Mouse (Mus musculus) midbrain, postnatal 0 days (tissue): ENCODE data around the gene Gm4871. TPM values are rescaled to one million over a fixed set of nuclear protein-coding genes. Genes with fewer than 3 reads are reported as not detected.
"Not testable (repeated sequence)": the region's sequence is repeated elsewhere in the genome, so short reads cannot be mapped to it uniquely, and the experiment has no call there.

Experiments used
- ATAC-seq: fragments of 200-750 bp; cut with Nextera tagmentation; 2 replicates; pipeline ENCODE4 v1.8.0; 2017; ENCODE audit warnings: moderate number of reproducible peaks, mild to moderate bottlenecking, moderate TSS enrichment, moderate library complexity; ENCODE audit not compliant: low FRiP score
- DNase-seq: peaks from one replicate; pipeline ENCODE4 v3.0.0-alpha.2; 2015; ENCODE audit warnings: low spot score
- H3K27ac ChIP-seq: fragments of 300-500 bp; sonication (generic); 2 replicates; pipeline ENCODE4 v1.5.1; 2014; ENCODE audit warnings: low read depth, mild to moderate bottlenecking, low read length, mixed read lengths
- H3K27me3 ChIP-seq: fragments of 300-500 bp; sonication (generic); 2 replicates; pipeline ENCODE4 v1.6.1; 2014; ENCODE audit warnings: low read length, control low read depth, mixed read lengths; ENCODE audit not compliant: insufficient read depth
- H3K36me3 ChIP-seq: fragments of 300-500 bp; sonication (generic); 2 replicates; pipeline ENCODE4 v1.6.1; 2014; ENCODE audit warnings: low read length, control low read depth, mixed read lengths; ENCODE audit not compliant: insufficient read depth
- H3K4me1 ChIP-seq: fragments of 300-500 bp; sonication (generic); 2 replicates; pipeline ENCODE4 v1.6.1; 2014; ENCODE audit warnings: mild to moderate bottlenecking, control low read depth, antibody characterized with exemption, low read length, mixed read lengths; ENCODE audit not compliant: insufficient read depth
- H3K4me2 ChIP-seq: fragments of 300-500 bp; sonication (generic); 2 replicates; pipeline ENCODE4 v1.6.1; 2014; ENCODE audit warnings: low read depth, mild to moderate bottlenecking, low read length, mixed read lengths; ENCODE audit not compliant: poor library complexity, severe bottlenecking
- H3K4me3 ChIP-seq: fragments of 300-500 bp; sonication (generic); 2 replicates; pipeline ENCODE4 v1.5.1; 2014; ENCODE audit warnings: low read depth, mild to moderate bottlenecking, low read length, moderate library complexity
- H3K9ac ChIP-seq: fragments of 300-500 bp; sonication (generic); replicated peaks from 2 replicates; pipeline ENCODE4 v1.6.1; 2014; ENCODE audit warnings: mild to moderate bottlenecking, low read length, moderate library complexity, mixed read lengths; ENCODE audit not compliant: poor library complexity, severe bottlenecking
- H3K9me3 ChIP-seq: fragments of 300-500 bp; sonication (generic); 2 replicates; pipeline ENCODE4 v1.6.1; 2016; ENCODE audit warnings: low read length, control low read depth
- CTCF ChIP-seq: IDR thresholded peaks from 2 replicates; pipeline ENCODE4 v1.5.1; 2016; ENCODE audit warnings: antibody characterized with exemption, mild to moderate bottlenecking
- whole genome bisulfite sequencing: fragments of 180-500 bp; shearing (Covaris S2); extraction: QIAGEN DNeasy Blood & Tissue Kit; methylation state at CpG from one replicate; pipeline ENCODE4 v1.1.7; 2014; 5-methylcytosine and 5-hydroxymethylcytosine counted together
- polyA plus RNA-seq: library from polyadenylated mRNA; unstranded; fragments of >200 nt; fragmentation: Nextera tagmentation; extraction: Ambion mirVana; gene quantifications from 2 replicates; pipeline ENCODE4 v1.2.1, GENCODE M21; 2015
- total RNA-seq: library from RNA; depleted of rRNA; stranded (reverse); fragments of >200 nt; gene quantifications from 2 replicates; pipeline ENCODE4 v1.2.3, GENCODE M21; 2014

The Gm4871 gene
- total and polyA plus RNA-seq, 2 experiments from 2014 or later = not detected

DNA sequence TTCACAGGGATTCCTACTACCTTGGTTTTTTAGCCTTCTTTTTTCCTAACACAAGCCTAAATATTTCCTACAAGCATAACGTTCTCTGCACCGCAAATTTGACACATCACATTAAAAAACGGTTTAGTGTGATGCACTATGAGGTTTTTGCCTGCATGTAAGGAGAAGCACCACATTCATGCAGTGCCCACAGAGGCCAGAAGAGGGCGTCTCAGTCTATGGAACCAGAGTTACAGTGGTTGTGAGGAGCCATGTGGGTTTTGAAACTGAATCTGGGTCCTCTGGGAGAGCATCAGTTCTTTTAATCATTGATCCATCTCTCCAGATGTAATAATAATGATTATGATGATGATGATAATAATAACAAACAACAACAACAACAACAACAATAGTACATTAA lies 9.1 kb upstream of the Gm4871 start:
- H3K9me3 ChIP-seq = no peaks in the 10 kb centered on the region
- no peaks in the 10 kb centered on the region for H3K36me3 ChIP-seq
- TF ChIP-seq CTCF = peak; percentile 49
- no peaks in the 10 kb centered on the region for H3K27me3 ChIP-seq
- H3K4me1 ChIP-seq = no peaks in the 10 kb centered on the region
- H3K4me2 ChIP-seq = no peak overlapping the region
- H3K4me3 ChIP-seq = no peak overlapping the region
- WGBS = 49% methylated on average over 4 of the region's 4 CpGs
- H3K27ac ChIP-seq = no peak overlapping the region
- H3K9ac ChIP-seq = no peak overlapping the region
- ATAC-seq = no peak
- no peak for DNase-seq

DNA sequence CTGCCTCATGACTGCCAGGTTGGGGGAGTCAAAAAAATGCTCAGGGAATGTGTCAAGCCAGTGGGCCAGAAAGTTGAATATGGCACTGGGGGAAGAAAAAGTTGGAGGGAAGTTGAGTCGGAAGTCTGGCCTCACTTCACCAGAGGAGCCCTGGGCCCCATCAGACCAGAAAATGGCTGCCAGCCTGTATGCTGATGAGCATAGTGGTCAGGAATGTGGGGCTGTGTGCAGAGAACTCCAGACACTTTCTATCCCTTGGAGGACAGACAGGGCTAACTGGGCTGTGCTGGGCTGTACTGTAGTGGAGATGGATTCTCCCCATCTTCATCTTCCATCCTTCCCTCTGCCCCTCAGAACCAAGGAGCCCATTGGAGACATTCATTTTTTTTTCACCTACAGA lies 2.1 kb downstream of the Gm4871 start:
- not testable (repeated sequence) for DNase-seq, H3K27me3 ChIP-seq, H3K9ac ChIP-seq, H3K36me3 ChIP-seq, H3K9me3 ChIP-seq, ATAC-seq, H3K4me3 ChIP-seq, H3K4me2 ChIP-seq, H3K27ac ChIP-seq, H3K4me1 ChIP-seq
- 88% methylated on average over 1 of the region's 1 CpGs for WGBS

DNA sequence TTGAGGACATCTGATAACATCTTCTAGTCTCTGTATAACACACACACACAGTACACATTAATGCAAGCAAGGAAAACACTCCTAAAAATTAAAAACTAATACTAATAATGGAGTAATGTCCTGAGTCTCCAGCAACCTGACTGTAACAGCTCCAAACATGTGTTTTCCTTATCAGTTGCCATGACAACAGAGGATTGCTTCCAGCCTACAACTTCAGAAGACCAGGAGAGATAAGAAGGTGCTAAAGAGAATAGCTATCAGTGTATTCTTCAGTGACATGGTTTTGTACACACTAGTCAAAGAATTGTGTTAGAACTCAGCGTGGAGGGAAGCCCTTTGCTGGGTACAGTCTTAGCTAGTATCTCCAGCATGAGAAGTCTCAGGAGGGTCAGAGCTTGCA lies 11.8 kb downstream of the Gm4871 start:
- WGBS = 58% methylated on average over 1 of the region's 1 CpGs
- not testable (repeated sequence) for H3K9ac ChIP-seq
- DNase-seq = peak; percentile 3

DNA sequence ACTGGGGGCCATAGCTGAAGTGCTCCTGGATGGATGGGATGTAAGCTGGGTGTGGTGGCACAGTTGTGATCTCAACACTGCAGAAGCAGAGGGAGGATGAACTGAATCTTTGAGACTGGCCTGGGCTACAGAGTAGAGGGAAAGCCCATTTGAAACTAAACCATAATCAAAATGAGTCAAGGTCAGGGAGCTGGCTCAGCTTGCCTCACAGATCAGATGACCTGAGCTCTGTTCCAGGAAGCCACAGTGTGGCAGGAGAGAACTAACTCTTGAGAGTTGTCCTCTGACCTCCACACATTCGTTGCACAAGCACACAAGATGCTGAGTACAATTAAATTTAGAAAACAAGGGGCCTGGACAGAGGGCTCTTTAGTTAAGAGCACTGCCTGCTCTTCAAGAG lies 12.3 kb downstream of the Gm4871 start:
- H3K4me2 ChIP-seq, H3K9ac ChIP-seq, H3K4me3 ChIP-seq, ATAC-seq, H3K36me3 ChIP-seq, H3K27me3 ChIP-seq, H3K9me3 ChIP-seq, H3K27ac ChIP-seq, DNase-seq, H3K4me1 ChIP-seq: not testable (repeated sequence)
- WGBS = 52% methylated on average over 1 of the region's 1 CpGs

More for the DNA sequence above, 11.8 kb downstream of the Gm4871 start:
- ATAC-seq, H3K9me3 ChIP-seq, H3K4me2 ChIP-seq, H3K4me3 ChIP-seq, H3K27me3 ChIP-seq, H3K4me1 ChIP-seq, H3K27ac ChIP-seq, H3K36me3 ChIP-seq: not testable (repeated sequence)

DNA sequence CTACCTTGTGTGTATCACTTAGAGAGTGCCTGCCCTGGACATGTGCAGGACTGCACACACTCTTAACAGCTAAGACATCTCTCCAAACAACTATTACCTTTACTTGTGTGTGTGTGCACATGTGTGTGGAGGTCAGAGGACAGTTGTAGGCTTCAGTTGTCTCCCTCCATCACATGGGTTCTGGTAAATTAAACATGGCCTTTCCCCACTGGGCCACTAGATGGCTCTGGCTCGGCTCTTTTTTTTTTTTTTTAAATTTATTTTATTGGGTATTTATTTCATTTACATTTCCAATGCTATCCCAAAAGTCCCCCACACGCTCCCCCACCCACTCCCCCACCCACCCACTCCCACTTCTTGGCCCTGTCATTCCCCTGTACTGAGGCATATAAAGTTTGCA lies 15.8 kb downstream of the Gm4871 start:
- H3K36me3 ChIP-seq, H3K4me3 ChIP-seq, DNase-seq, H3K27ac ChIP-seq, H3K27me3 ChIP-seq, H3K9ac ChIP-seq, H3K4me1 ChIP-seq, ATAC-seq, H3K9me3 ChIP-seq, H3K4me2 ChIP-seq: not testable (repeated sequence)
- 0 out of 2 replicates have a peak, but pooled peaks have one; percentile 6 for TF ChIP-seq CTCF
- 41% methylated on average over 1 of the region's 2 CpGs for WGBS

DNA sequence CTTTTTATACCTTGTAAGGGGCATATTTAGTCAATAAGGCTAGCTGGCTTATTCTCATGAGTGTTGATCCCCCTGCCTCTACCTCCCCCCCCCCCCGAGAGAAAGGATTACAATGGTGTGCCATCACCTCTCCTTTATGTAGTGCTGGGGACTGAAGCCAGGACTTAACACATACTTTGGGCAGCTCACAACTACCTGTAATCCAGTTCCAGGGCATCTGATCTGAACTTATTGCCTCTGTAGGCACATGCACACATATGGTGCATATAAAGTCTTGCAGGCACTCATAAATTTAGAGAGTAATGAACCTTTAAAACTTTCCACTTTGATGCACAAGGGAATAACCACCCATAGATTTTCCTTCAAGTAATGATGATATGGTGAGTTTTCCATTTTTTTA lies 18.3 kb downstream of the Gm4871 start:
- Histone ChIP-seq H3K9me3 (no peaks in the 10 kb centered on the region), H3K27me3 (no peaks in the 10 kb centered on the region), H3K4me2 (no peak overlapping the region), H3K27ac (no peak overlapping the region), H3K4me3 (no peak overlapping the region), H3K9ac (no peak overlapping the region), H3K4me1 (no peaks in the 10 kb centered on the region), H3K36me3 (no peaks in the 10 kb centered on the region)
- 89% methylated on average over 1 of the region's 1 CpGs for WGBS
- ATAC-seq (no peak), DNase-seq (no peak)
- no peak for TF ChIP-seq CTCF
